Mouse (Mus musculus): ENCODE results near the gene Cnih1. TPM values are rescaled to one million over a fixed set of nuclear protein-coding genes. Genes with fewer than 3 reads are reported as not detected.

Gene Cnih1
- 218 and 238 TPM in 2 replicates for polyA plus RNA-seq (2014; fragmentation: Nextera tagmentation; extraction: Ambion mirVana)

- peak within 1 kb of the TSS; percentile 76 for H3K4me2 ChIP-seq (ENCODE audit: low read depth, low read length)
- H3K27ac ChIP-seq (ENCODE audit: low read depth, low read length), result peak within 1 kb of the TSS; percentile 97
- no peaks in the 10 kb centered on the region for H3K36me3 ChIP-seq (ENCODE audit: control insufficient read depth, insufficient read depth, low read length)
- peak; percentile 98 for ATAC-seq (ENCODE audit: low read depth)
- H3K9ac ChIP-seq (replicated peaks; ENCODE audit: low read depth, low read length), result peak within 1 kb of the TSS; percentile 94
- H3K27me3 ChIP-seq (ENCODE audit: control insufficient read depth, insufficient read depth, low read length), result no peaks in the 10 kb centered on the region; the same call in 1 of the 2 replicates
- peaks cover 12% of the 10 kb centered on the region; the same call in 1 of the 2 replicates for H3K4me1 ChIP-seq (ENCODE audit: control insufficient read depth, insufficient read depth, low read length)
- no peaks in the 10 kb centered on the region for H3K9me3 ChIP-seq (ENCODE audit: control insufficient read depth, low read length)
- WGBS, result under 1% methylated on average over 67 of the region's 86 CpGs
- peak within 1 kb of the TSS; percentile 93 for H3K4me3 ChIP-seq (ENCODE audit: low read depth, low read length)
These were observed at the start of gene Cnih1 for GRCm38 (mm10) chr14:46787787-46788504. Gene Cnih1 (minus strand): TSS chr14:46788411.

DNA sequence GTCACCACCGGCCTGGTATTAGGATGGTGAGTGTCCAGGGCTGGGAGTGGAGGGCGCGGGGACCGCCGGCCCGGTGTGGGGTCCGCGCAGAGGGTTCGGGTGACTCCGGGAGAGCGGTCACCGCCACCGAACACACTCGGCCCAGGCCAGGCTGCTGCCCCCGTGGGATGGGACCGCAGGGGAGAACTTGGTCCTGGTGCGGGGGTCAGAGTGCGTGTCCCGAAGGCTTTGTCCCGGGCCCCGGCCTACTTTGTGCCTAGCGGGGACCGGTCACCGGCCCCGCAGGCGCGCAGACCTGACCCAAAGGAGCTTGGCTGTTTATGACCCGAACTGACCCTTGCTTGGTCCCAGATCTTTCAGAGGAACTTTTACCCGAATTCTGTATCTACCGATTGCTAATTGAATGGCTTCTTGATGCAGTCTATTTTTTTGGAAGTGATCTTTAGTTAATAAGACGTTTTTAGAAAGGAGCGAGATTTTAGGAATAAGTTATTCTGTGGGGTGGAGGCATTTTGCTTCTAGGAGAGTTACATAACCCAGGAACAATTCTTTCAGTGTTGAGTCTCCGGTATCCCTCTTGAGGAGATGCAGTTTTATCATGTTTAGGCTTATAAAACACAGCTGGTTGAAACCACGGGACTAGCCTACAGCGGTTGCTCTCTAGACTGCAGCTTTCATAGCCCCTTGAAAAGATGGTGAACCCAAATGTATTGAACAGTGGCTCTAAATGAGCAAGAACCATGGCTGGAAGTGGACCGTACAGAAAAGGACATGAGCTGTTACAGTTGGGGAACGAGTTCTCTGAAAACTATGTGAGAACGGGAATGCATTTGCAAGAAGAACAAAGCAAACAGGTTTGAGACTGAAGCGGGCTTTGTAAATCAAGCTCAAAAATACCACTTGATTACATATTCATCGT is 44.4 kb upstream of the Cnih1 start:
- Histone ChIP-seq H3K9me3 (ENCODE audit: control insufficient read depth, low read length) (no peaks in the 10 kb centered on the region), H3K4me3 (ENCODE audit: low read depth, low read length) (peak overlapping the region; percentile 65), H3K36me3 (ENCODE audit: control insufficient read depth, insufficient read depth, low read length) (no peaks in the 10 kb centered on the region), H3K27me3 (ENCODE audit: control insufficient read depth, insufficient read depth, low read length) (no peaks in the 10 kb centered on the region), H3K4me1 (ENCODE audit: control insufficient read depth, insufficient read depth, low read length) (peaks cover 3% of the 10 kb centered on the region; the same call in 1 of the 2 replicates), H3K27ac (ENCODE audit: low read depth, low read length) (no peak overlapping the region), H3K4me2 (ENCODE audit: low read depth, low read length) (peak overlapping the region; percentile 89), H3K9ac (replicated peaks; ENCODE audit: low read depth, low read length) (peak overlapping the region; percentile 74)
- ATAC-seq (ENCODE audit: low read depth), result no peak
- WGBS, result 9% methylated on average over 40 of the region's 40 CpGs

- no peak within 1 kb of the TSS for H3K27ac ChIP-seq (ENCODE audit: low read depth, low read length)
- peak; percentile 98 for ATAC-seq (ENCODE audit: low read depth)
- H3K36me3 ChIP-seq (ENCODE audit: control insufficient read depth, insufficient read depth, low read length), result no peaks in the 10 kb centered on the region
- H3K9ac ChIP-seq (replicated peaks; ENCODE audit: low read depth, low read length), result peak within 1 kb of the TSS; percentile 74
- H3K4me2 ChIP-seq (ENCODE audit: low read depth, low read length), result peak within 1 kb of the TSS; percentile 89
- WGBS, result 1% methylated on average over 32 of the region's 32 CpGs
- H3K27me3 ChIP-seq (ENCODE audit: control insufficient read depth, insufficient read depth, low read length), result no peaks in the 10 kb centered on the region
- H3K9me3 ChIP-seq (ENCODE audit: control insufficient read depth, low read length), result no peaks in the 10 kb centered on the region
- H3K4me3 ChIP-seq (ENCODE audit: low read depth, low read length), result peak within 1 kb of the TSS; percentile 65
- peaks cover 3% of the 10 kb centered on the region; the same call in 1 of the 2 replicates for H3K4me1 ChIP-seq (ENCODE audit: control insufficient read depth, insufficient read depth, low read length)
These were observed 43.7 kb upstream of the Cnih1 start, which contains the start of gene Cgrrf1 for GRCm38 (mm10) chr14:46831837-46832333. Gene Cgrrf1 (plus strand): TSS chr14:46832125.

- Histone ChIP-seq H3K4me1 (ENCODE audit: control insufficient read depth, insufficient read depth, low read length) (peaks cover 3% of the 10 kb centered on the region; the same call in 1 of the 2 replicates), H3K27ac (ENCODE audit: low read depth, low read length) (no peak overlapping the region), H3K9me3 (ENCODE audit: control insufficient read depth, low read length) (no peaks in the 10 kb centered on the region), H3K4me2 (ENCODE audit: low read depth, low read length) (peak overlapping the region; percentile 89), H3K36me3 (ENCODE audit: control insufficient read depth, insufficient read depth, low read length) (no peaks in the 10 kb centered on the region), H3K27me3 (ENCODE audit: control insufficient read depth, insufficient read depth, low read length) (no peaks in the 10 kb centered on the region), H3K9ac (replicated peaks; ENCODE audit: low read depth, low read length) (peak overlapping the region; percentile 74; the same call in 1 of the 2 replicates), H3K4me3 (ENCODE audit: low read depth, low read length) (peak overlapping the region; percentile 65)
- WGBS, result 8% methylated on average over 4 of the region's 4 CpGs
- no peak for ATAC-seq (ENCODE audit: low read depth)
These were observed 43.1 kb upstream of the Cnih1 start for GRCm38 (mm10) chr14:46831295-46831694.

DNA sequence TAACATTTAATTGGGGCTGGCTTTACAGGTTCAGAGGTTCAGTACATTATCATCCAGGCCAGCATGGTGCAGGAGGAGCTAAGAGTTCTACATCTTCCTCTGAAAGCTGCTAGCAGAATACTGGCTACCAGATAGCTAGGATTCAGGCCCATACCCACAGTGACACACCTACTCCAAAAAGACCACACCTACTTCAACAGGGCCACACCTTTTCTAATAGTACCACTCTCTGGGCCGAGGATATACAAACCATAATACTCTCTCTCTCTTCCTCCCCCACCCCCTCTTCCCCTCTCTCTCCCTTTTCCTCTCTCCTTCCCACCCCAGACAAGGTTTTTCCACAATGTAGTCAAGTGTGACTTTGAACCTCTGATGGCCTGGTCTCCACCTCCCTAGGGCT is 39.2 kb upstream of the Cnih1 start:
- H3K27ac ChIP-seq (ENCODE audit: low read depth, low read length), result no peak overlapping the region
- H3K36me3 ChIP-seq (ENCODE audit: control insufficient read depth, insufficient read depth, low read length), result no peaks in the 10 kb centered on the region
- H3K4me3 ChIP-seq (ENCODE audit: low read depth, low read length), result no peak overlapping the region
- no peak overlapping the region for H3K4me2 ChIP-seq (ENCODE audit: low read depth, low read length)
- no peak for ATAC-seq (ENCODE audit: low read depth)
- WGBS, result 75% methylated on average over 1 of the region's 1 CpGs
- H3K27me3 ChIP-seq (ENCODE audit: control insufficient read depth, insufficient read depth, low read length), result no peaks in the 10 kb centered on the region
- no peak overlapping the region for H3K9ac ChIP-seq (replicated peaks; ENCODE audit: low read depth, low read length)
- H3K9me3 ChIP-seq (ENCODE audit: control insufficient read depth, low read length), result no peaks in the 10 kb centered on the region
- H3K4me1 ChIP-seq (ENCODE audit: control insufficient read depth, insufficient read depth, low read length), result peaks cover 3% of the 10 kb centered on the region; the same call in 1 of the 2 replicates

DNA sequence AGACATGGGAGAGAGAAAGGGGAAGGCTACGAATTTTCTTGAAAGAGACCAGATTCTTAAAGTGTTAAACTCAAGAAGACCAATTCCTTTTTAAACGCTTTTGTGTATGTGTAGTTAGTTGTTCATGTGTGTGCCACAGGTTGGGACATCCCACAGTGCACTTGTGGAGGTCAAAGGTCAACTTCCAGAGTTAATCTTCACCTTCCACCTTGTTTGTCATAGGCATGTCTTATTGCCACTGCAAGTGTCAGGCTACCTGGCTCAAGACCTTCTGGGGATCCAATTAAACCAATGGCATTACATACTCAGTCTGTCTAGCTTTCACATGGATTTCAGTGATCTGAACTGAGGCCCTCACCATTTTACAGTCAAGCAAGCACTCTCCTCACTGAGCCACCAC is 35.8 kb upstream of the Cnih1 start:
- Histone ChIP-seq H3K36me3 (ENCODE audit: control insufficient read depth, insufficient read depth, low read length) (no peaks in the 10 kb centered on the region), H3K4me1 (ENCODE audit: control insufficient read depth, insufficient read depth, low read length) (peaks cover 10% of the 10 kb centered on the region), H3K27me3 (ENCODE audit: control insufficient read depth, insufficient read depth, low read length) (no peaks in the 10 kb centered on the region), H3K4me3 (ENCODE audit: low read depth, low read length) (no peak overlapping the region), H3K27ac (ENCODE audit: low read depth, low read length) (no peak overlapping the region), H3K9ac (replicated peaks; ENCODE audit: low read depth, low read length) (no peak overlapping the region), H3K4me2 (ENCODE audit: low read depth, low read length) (no peak overlapping the region), H3K9me3 (ENCODE audit: control insufficient read depth, low read length) (no peaks in the 10 kb centered on the region)
- no peak for ATAC-seq (ENCODE audit: low read depth)
- 78% methylated on average over 2 of the region's 2 CpGs for WGBS

DNA sequence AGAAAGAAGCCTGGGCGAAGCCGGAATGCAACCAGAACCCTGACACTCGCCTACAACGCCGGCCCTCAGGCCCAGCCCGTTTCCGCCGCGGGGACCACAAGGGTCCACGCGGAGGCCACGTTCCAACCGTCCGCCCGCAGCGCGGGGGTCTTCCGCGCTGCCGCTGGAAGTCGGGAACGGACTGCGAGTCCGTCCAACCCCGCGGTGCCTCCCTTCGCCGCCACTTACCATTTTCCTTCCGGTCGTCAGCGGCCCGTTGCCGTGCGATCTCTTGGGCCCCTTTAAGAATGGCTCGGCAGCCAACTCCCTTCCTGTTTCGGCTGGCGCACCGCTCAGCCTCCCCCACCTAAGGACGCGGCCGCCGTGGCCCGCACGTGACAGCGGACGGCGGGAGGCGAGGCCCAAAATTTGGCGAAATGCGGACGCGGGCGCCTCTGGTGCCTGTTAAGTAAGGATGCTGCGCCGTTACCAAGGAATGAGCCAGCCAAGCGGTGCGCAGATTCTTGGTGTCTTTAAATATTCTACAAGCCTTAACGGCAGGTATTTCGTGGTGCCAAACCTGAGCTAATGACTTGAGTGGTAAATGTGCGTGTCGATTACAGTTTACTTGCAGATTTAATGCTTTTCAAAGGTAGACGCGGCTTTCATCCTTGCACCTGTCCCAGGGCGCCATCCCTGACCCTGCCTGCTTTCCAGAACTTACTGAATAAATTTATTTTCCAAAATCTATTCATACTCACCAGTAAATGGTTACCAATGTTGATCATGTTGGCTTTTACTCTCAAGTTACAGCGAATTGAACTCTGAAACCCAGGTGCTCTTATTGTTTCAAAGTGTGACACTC is 33.9 kb upstream of the Cnih1 start, which contains the start of gene Gmfb:
Gene Gmfb, minus strand, starts transcription at position 370 of the 844 bp plus-strand sequence.
- Histone ChIP-seq H3K4me3 (ENCODE audit: low read depth, low read length) (peak within 1 kb of the TSS; percentile 91), H3K36me3 (ENCODE audit: control insufficient read depth, insufficient read depth, low read length) (no peaks in the 10 kb centered on the region), H3K27me3 (ENCODE audit: control insufficient read depth, insufficient read depth, low read length) (no peaks in the 10 kb centered on the region), H3K9me3 (ENCODE audit: control insufficient read depth, low read length) (no peaks in the 10 kb centered on the region), H3K27ac (ENCODE audit: low read depth, low read length) (peak within 1 kb of the TSS; percentile 80), H3K4me2 (ENCODE audit: low read depth, low read length) (peak within 1 kb of the TSS; percentile 72), H3K9ac (replicated peaks; ENCODE audit: low read depth, low read length) (peak within 1 kb of the TSS; percentile 90), H3K4me1 (ENCODE audit: control insufficient read depth, insufficient read depth, low read length) (peaks cover 10% of the 10 kb centered on the region)
- ATAC-seq (ENCODE audit: low read depth), result peak; percentile 98
- WGBS, result 1% methylated on average over 63 of the region's 65 CpGs

DNA sequence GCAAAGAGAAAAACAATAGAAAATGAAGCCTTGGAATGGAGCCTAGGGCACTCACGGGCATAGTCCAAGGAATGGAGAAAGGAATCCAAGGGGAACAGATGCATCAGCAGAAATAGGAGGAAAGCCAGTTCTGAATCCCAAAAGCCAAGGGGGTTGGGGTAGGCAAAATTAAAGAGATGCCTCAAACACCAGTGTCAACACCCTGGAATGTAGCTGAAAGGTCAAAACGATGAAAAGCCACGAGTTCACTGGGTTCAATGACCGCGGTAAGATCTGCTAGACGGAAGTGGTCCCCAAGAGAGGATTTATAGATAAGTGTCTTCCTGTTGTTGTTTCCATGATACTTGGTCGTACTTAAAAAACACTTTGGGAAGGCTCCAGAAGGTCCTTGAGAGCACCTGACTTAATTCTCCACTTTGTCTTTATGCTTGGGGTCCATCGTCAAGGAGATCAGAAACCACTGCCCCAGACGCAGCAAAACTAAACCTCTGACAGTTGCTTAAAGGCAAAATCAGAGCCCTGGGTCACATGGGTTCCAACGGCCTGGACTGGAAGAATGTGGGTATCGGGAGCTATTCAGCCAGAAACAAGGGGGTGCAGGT is 33.2 kb upstream of the Cnih1 start:
- Histone ChIP-seq H3K4me2 (ENCODE audit: low read depth, low read length) (peak overlapping the region; percentile 72), H3K27me3 (ENCODE audit: control insufficient read depth, insufficient read depth, low read length) (no peaks in the 10 kb centered on the region), H3K36me3 (ENCODE audit: control insufficient read depth, insufficient read depth, low read length) (no peaks in the 10 kb centered on the region), H3K27ac (ENCODE audit: low read depth, low read length) (peak overlapping the region; percentile 80), H3K4me1 (ENCODE audit: control insufficient read depth, insufficient read depth, low read length) (peaks cover 10% of the 10 kb centered on the region), H3K9me3 (ENCODE audit: control insufficient read depth, low read length) (no peaks in the 10 kb centered on the region), H3K4me3 (ENCODE audit: low read depth, low read length) (peak overlapping the region; percentile 91), H3K9ac (replicated peaks; ENCODE audit: low read depth, low read length) (peak overlapping the region; percentile 90)
- under 1% methylated on average over 11 of the region's 11 CpGs for WGBS
- no peak for ATAC-seq (ENCODE audit: low read depth)

All from neural tube, embryonic 14.5 days (tissue).